Mouse (Mus musculus) embryo, embryonic 9.5 days (tissue): ENCODE data around the gene Dda1.
A peak's percentile ranks its signal among the peaks of the same experiment; 100 is the strongest.

Experiments
- DNase-seq: peaks from one replicate; pipeline ENCODE4 v3.0.0-alpha.2; 2017; ENCODE audit errors: extremely low spot score

Gene Dda1

DNA sequence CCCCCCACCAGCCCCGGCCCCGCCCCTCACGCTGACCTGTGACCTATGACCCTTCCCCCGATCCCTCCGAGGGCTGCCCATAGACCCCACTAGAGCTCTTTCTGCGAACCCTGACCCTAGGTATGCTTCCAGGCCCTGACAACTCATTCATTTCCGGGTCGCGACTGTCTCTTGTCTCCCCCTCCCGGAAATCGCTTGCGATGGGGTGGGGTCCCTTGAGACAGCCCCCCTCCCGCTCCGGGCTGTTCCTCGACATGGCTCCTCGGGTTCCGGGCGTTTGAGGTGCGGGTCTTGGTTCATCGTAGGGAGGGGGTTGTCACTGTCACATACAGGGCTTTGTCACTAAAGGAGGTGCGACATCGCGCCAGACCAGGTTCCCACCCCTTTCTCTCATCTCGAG lies 412 bp downstream of the Dda1 start:
- no peak for DNase-seq

GRCm38 (mm10) chr8:71470146-71470912 lies 1.3 kb downstream of the Dda1 start:
- DNase-seq, result no peak

DNA sequence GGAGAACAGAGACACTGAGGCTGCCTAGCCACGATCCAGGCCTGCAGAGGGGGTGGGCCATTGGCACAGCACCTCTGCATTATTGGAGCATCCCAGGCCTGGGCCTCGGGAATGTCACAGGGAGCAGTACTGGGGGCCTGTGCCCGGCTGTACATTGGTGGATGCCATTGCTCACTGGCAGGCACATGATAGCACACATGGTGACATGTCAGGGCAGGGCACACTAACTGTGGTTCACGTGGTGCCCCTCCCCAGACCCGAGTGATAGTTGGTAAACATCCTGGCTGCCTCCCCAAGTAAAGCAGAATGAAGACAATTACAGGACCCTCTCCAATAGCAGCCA lies 1.9 kb downstream of the Dda1 start:
- no peak for DNase-seq

- DNase-seq, result no peak
These were observed 2.9 kb downstream of the Dda1 start for GRCm38 (mm10) chr8:71471861-71472260.

GRCm38 (mm10) chr8:71472601-71473386 lies 3.8 kb downstream of the Dda1 start:
- no peak for DNase-seq

DNA sequence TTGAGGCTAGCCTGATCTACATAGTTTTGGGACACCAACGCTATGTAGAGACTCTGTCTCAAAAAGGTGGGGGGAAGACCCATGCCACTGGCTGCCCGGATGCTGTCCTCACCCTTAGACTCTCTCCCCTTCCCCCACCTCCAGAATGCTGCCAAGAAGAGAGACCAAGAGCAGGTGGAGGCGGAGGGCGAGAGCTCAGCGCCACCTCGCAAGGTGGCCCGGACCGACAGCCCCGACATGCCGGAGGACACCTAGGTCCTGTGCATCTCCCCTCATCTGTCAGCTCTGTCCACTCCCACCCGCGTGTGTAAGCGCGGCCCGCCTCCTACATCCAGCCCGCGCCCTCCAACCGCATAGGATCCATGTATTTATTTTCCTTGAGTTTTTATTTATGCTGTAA lies 5.3 kb downstream of the Dda1 start:
- DNase-seq, result no peak

GRCm38 (mm10) chr8:71474785-71475701 lies 6.0 kb downstream of the Dda1 start:
- DNase-seq, result no peak

DNA sequence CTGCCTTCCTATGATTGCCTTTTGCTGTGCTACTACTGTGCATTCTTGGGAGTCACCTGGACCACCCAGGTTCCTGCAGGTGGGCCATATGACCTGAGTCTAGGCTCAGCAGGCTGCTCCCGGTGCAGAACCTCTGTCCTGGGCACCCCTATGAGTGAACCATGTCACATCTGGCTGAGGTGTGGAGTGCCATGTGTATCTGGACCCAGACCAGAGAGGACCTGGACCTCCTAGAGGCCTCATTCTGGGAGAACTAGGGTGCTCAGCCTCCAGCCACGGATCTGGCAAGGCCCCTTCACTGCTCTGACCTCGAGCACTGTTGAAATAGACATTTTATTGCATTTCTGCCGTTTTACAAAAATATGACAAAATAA lies 6.7 kb downstream of the Dda1 start:
- DNase-seq, result no peak

DNA sequence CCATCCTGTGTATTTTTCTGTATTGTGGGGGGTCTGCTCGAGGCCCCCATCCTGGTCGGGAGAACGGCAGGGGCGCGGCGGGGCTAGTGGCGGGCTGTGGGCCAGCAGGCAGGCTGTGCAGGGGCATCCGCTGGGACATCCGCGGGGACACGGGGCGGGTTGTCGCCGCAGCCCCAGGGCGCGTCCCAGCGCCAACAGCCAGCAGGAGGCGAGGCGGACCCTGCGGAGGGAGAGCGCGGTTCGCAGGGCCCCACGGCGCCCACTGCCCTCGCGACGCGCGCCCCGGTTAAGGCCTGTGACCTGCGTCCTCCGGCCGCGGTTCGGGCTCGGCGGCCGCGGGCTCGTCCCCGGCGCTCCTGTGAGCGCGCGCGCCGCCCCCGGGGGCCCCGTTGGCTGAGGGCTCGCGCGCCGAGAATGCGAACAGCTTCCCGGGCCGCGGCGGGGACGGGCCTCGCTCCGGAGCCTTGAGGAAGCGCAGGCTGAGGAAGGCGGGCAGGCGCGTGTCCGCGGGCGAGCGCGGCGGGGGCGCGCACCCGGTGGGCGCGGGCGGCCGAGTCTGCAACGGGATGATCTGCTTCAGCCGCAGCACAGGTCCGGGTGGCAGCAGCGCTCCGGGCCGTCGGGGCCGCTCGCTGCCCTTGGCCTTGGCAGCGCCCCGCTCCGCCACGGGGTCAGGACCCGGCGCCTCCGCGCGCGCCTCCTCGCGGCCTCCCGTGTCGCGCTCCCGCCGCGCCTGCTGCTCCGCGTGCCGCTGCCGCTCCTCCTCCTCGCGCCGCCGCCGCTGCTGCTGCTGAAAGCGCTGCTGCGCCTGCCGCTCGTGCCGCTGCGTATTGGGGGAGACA lies 7.3 kb downstream of the Dda1 start:
- DNase-seq, result peak; percentile 88

DNA sequence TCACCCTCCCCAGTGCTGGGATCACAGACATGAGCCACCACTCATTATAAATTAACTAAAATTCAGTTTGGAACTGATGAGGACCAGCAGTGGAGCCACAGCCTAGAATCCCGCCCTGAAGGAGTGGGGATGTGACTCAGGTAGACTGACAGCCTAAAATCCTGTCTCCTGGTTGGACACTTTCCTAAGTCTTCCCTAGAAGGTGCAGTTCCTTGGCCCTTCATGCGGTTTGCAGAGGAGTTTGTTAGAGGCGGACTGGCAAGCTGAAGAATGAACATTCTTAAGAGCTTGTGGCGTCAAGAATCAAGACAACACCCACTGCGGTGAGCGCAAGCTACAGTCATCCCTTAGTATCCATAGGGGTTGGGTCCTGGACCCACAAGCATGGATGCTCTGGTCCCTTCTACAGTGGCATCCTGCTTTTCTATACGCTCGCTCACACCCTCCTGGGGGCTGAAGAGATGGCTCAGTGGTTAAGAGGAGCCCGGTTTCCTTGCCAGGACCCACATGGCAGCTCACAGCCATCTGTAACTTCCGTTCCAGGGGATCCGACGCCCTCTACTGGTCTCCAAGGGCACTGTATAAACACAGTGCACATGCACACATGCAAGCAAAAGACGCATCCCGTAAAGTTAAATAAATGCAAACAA lies 8.3 kb downstream of the Dda1 start:
- DNase-seq, result no peak

GRCm38 (mm10) chr8:71478943-71479342 lies 9.9 kb downstream of the Dda1 start:
- DNase-seq, result no peak

- peak; percentile 53 for DNase-seq
These were observed 14.9 kb downstream of the Dda1 start for GRCm38 (mm10) chr8:71483932-71484331.

GRCm38 (mm10) chr8:71484736-71485135 lies 15.7 kb downstream of the Dda1 start:
- no peak for DNase-seq

- DNase-seq, result peak; percentile 87
These were observed 16.4 kb downstream of the Dda1 start, which contains the start of gene Ano8 for GRCm38 (mm10) chr8:71485142-71486135. Ano8 (minus strand) TSS chr8:71485963.

- DNase-seq, result no peak
These were observed 17.1 kb downstream of the Dda1 start for GRCm38 (mm10) chr8:71486136-71486529.

- DNase-seq, result peak; percentile 79
These were observed 18.9 kb downstream of the Dda1 start, which contains the start of gene Gtpbp3 for GRCm38 (mm10) chr8:71487691-71488445. Gtpbp3 (plus strand) TSS chr8:71488103.

- peak; percentile 92 for DNase-seq
These were observed 19.5 kb downstream of the Dda1 start for GRCm38 (mm10) chr8:71488454-71488853.

- DNase-seq, result peak; percentile 79
These were observed 26.0 kb downstream of the Dda1 start for GRCm38 (mm10) chr8:71495039-71495438.

DNA sequence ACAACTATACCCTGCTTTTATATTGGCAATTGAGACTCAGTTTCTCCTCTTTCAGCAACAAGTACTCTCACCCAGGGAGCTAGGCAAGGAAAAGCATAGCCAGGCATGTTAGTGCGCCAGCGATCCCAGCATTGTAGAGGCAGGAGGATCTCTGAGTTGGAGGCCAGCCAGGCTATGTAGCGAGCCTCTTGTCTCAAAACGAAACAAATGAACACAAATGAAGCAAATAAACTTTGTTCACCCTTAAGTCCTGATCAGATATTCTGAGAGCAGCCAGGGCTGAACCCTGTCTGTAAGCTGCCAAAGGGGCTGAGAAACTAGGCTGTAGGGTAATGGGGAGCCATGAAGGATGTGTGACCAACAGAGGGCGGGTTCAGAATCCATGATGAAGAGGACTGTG lies 26.8 kb downstream of the Dda1 start:
- no peak for DNase-seq
